Comparison of ENCODE assay signal across 24 mouse cellular contexts in the genomic region with DNA sequence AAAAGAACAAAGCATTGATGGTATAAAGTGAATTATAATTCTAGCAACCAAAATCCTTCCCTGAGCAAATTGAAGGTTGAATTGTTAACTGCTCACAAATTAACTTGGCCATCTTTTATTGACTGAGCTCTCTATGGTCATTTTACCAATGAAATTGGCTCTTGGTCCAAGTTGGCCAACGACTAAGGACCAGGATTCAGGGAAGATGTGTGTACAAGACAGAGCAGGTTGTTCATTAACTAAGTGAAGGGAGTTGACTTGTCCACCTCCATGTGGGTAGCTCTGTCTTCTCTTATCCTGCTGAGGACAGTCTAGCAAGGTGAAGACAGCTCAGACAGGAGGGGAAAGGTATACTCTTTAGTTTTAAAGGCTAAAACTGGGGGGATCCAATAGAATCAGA.
"Had no signal": no experiment of that assay in that cellular context is flagged by ENCODE, and none has a peak within 500 bp of the region (broad histone marks: within the 10 kb centered on the region; RNA-seq: fewer than 3 reads in every experiment).

No protein-coding gene starts in this region.

- H3K4me2 ChIP-seq: heart, embryonic 12.5 days; hindbrain, embryonic 12.5 days; hindbrain, embryonic 14.5 days; intestine, embryonic 15.5 days; limb, embryonic 12.5 days; liver, embryonic 12.5 days had no signal

- H3K27ac ChIP-seq: heart, embryonic 10.5 days; hindbrain, embryonic 10.5 days; hindbrain, embryonic 12.5 days; hindbrain, embryonic 14.5 days; intestine, embryonic 15.5 days; kidney, postnatal 0 days; layer of hippocampus, adult 2 months; left cerebral cortex, adult 2 months; limb, embryonic 10.5 days; limb, embryonic 12.5 days; liver, embryonic 12.5 days; liver, embryonic 14.5 days had no signal

- H3K4me1 ChIP-seq: hindbrain, embryonic 10.5 days; hindbrain, embryonic 12.5 days; limb, embryonic 10.5 days; liver, embryonic 12.5 days had no signal

- H3K9ac ChIP-seq: heart, embryonic 12.5 days; hindbrain, embryonic 12.5 days; hindbrain, embryonic 14.5 days; intestine, embryonic 15.5 days; limb, embryonic 12.5 days; liver, embryonic 12.5 days; liver, embryonic 14.5 days had no signal

- H3K9me3 ChIP-seq: heart, embryonic 12.5 days; hindbrain, embryonic 10.5 days; hindbrain, embryonic 12.5 days; intestine, embryonic 15.5 days; limb, embryonic 10.5 days; limb, embryonic 12.5 days; liver, embryonic 12.5 days had no signal

- H3K36me3 ChIP-seq: heart, embryonic 10.5 days; heart, embryonic 12.5 days; hindbrain, embryonic 10.5 days; hindbrain, embryonic 12.5 days; intestine, embryonic 15.5 days; limb, embryonic 10.5 days; limb, embryonic 12.5 days; liver, embryonic 12.5 days had no signal

- DNase-seq: gastrocnemius, adult 2 months; gastrocnemius, postnatal 10 days; gastrocnemius, postnatal 25 days; heart, adult 18-20 months; heart, postnatal 10 days; heart, postnatal 4 days; kidney, postnatal 25 days; liver had no signal

- H3K4me3 ChIP-seq: gastrocnemius, adult 2 months; heart, embryonic 10.5 days; heart, embryonic 12.5 days; hindbrain, embryonic 10.5 days; hindbrain, embryonic 12.5 days; intestine, embryonic 15.5 days; layer of hippocampus, adult 2 months; left cerebral cortex, adult 2 months; limb, embryonic 10.5 days; limb, embryonic 12.5 days; liver, embryonic 12.5 days had no signal

- H3K27me3 ChIP-seq: heart, embryonic 12.5 days; hindbrain, embryonic 12.5 days; intestine, embryonic 15.5 days; limb, embryonic 12.5 days; liver, embryonic 12.5 days had no signal

- ATAC-seq: hindbrain, embryonic 16.5 days; inflammation-experienced regulatory T-cells, adult 6 months; intestine, embryonic 15.5 days; intestine, postnatal 0 days; liver, embryonic 12.5 days had no signal
